10 mouse cellular contexts compared by ENCODE assay signal in genomic region chr8:92972949-92973348, GRCm38 (mm10). TPM values are rescaled to one million over a fixed set of nuclear protein-coding genes. Genes with fewer than 3 reads are reported as not detected.
DNase-seq lines count a peak whose midpoint lies in the region; ATAC-seq and TF ChIP-seq lines count a peak whose summit lies in the region.
"Had no signal": no experiment of that assay in that cellular context is flagged by ENCODE, and none has a peak within 500 bp of the region (broad histone marks: within the 10 kb centered on the region; RNA-seq: fewer than 3 reads in every experiment).

No protein-coding gene starts in this region.

- no peak overlapping the region for H3K4me2 ChIP-seq in kidney, embryonic 14.5 days (replicated peaks; ENCODE audit: low read depth, low read length)

- no peaks in the 10 kb centered on the region for H3K4me1 ChIP-seq in kidney, embryonic 14.5 days (ENCODE audit: control insufficient read depth, insufficient read depth, low read length)
- H3K4me1 ChIP-seq in kidney, adult 2 months (ENCODE audit: control insufficient read depth, insufficient read depth, low read length), result no peaks in the 10 kb centered on the region

- H3K27ac ChIP-seq in kidney, embryonic 14.5 days (ENCODE audit: low read depth, low read length), result no peak overlapping the region
- H3K27ac ChIP-seq in kidney, adult 2 months (ENCODE audit: insufficient read depth, low read depth, low read length), result no peak overlapping the region

- TF ChIP-seq POLR2A in kidney, adult 2 months (IDR thresholded peaks at IDR 0.05; ENCODE audit: low read depth, low read length), result no peak

- 55% methylated on average over 5 of the region's 5 CpGs for WGBS in kidney, embryonic 14.5 days
- WGBS in kidney, adult 2 months, result 48% methylated on average over 5 of the region's 5 CpGs

- no peaks in the 10 kb centered on the region for H3K9me3 ChIP-seq in kidney, embryonic 14.5 days (ENCODE audit: control insufficient read depth, low read length)

- no peaks in the 10 kb centered on the region for H3K36me3 ChIP-seq in kidney, embryonic 14.5 days (ENCODE audit: control insufficient read depth, insufficient read depth, low read length)
- no peaks in the 10 kb centered on the region for H3K36me3 ChIP-seq in kidney, adult 2 months (ENCODE audit: control insufficient read depth, insufficient read depth, low read length)

- H3K4me3 ChIP-seq in kidney, embryonic 14.5 days (ENCODE audit: low read length), result no peak overlapping the region
- no peak overlapping the region for H3K4me3 ChIP-seq in kidney, adult 2 months (ENCODE audit: insufficient read depth, low read depth, low read length)

- no peaks in the 10 kb centered on the region for H3K27me3 ChIP-seq in kidney, embryonic 14.5 days (ENCODE audit: control insufficient read depth, insufficient read depth, low read length)
- no peaks in the 10 kb centered on the region; the same call in 1 of the 2 replicates for H3K27me3 ChIP-seq in kidney, adult 2 months (replicated peaks; ENCODE audit: control insufficient read depth, insufficient read depth, low read length)
- H3K27me3 ChIP-seq: Patski had no signal

- ATAC-seq in kidney, embryonic 14.5 days (ENCODE audit: low FRiP score, low TSS enrichment), result no peak
- peak; percentile 17; the same call in 1 of the 2 replicates for ATAC-seq in megakaryocyte progenitor cell, adult 5-6 weeks (replicated peaks; ENCODE audit: poor library complexity)
- ATAC-seq in monocyte, adult 5-6 weeks (replicated peaks; ENCODE audit: insufficient number of reproducible peaks, low FRiP score, low TSS enrichment, poor library complexity, severe bottlenecking), result no peak
- ATAC-seq: Patski had no signal

- no peak overlapping the region for H3K9ac ChIP-seq in kidney, embryonic 14.5 days (ENCODE audit: low read depth, low read length)

- no peak for TF ChIP-seq CTCF in kidney, adult 2 months (conservative IDR thresholded peaks at IDR 0.05; ENCODE audit: insufficient read depth, insufficient read length, low read depth, low read length)

- DNase-seq in kidney, adult 11 months, result peak; percentile 38
- peak; percentile 87 for DNase-seq in adrenal gland, postnatal 14 days
- peak; percentile 59 for DNase-seq in gastrocnemius, postnatal 10 days
- DNase-seq in kidney, adult 2 months, result peak; percentile 54
- no peak for DNase-seq in frontal cortex, postnatal 14 days (ENCODE audit: low spot score in 2 of 2)

RNA-seq across cellular contexts. Expression of gene Slc6a2, which starts 13.1 kb away (rescaled TPM):
- polyA plus RNA-seq in kidney, embryonic 14.5 days (2014; fragmentation: Nextera tagmentation; extraction: Ambion mirVana), result 0.03 TPM in 1 of 2 replicates, not detected in the other
- total RNA-seq in adrenal gland, postnatal 14 days (2021), result 11.6 and 33.7 TPM in 2 replicates
- total RNA-seq in gastrocnemius, postnatal 10 days (2021), result under 1 TPM; 0.47 to 0.70 TPM
- polyA plus RNA-seq in kidney, adult 2 months (2012; rRNA removed), result 0.99 and 3.4 TPM in 2 replicates
- total RNA-seq in megakaryocyte progenitor cell, adult 5-6 weeks (2015), result not detected in 2 replicates
- 0.04 TPM in 1 of 2 replicates, not detected in the other for total RNA-seq in megakaryocyte progenitor cell, adult 5-6 weeks (2017)
- total RNA-seq in monocyte, adult 5-6 weeks (2017), result 0.19 TPM in 1 of 3 replicates, not detected in the others
- total RNA-seq: neutrophil, adult 5-6 weeks had no signal
- polyA plus RNA-seq: Patski had no signal

Comparison
In these comparisons a context has a peak if more than half of its experiments do, and no peak if none do; other contexts are left out.
1. DNase-seq: peak in kidney, adult 11 months (single experiment), adrenal gland, postnatal 14 days (single experiment), gastrocnemius, postnatal 10 days (single experiment) and kidney, adult 2 months (single experiment); none in frontal cortex, postnatal 14 days (0 of 2).